Mouse (Mus musculus) layer of hippocampus, adult 2 months (tissue): ENCODE results near the gene Olfr978. TPM values are rescaled to one million over a fixed set of nuclear protein-coding genes. Genes with fewer than 3 reads are reported as not detected.
"Not testable (repeated sequence)": the region's sequence is repeated elsewhere in the genome, so short reads cannot be mapped to it uniquely, and the experiment has no call there.

Experiments
- DNase-seq, 2 experiments: peaks; one replicate each; pipeline ENCODE4 v3.0.0; 2022; ENCODE audit warnings: low spot score in 2 of 2
- H3K27ac ChIP-seq: fragments of 200-600 bp; 2 replicates; pipeline ENCODE4 v1.8.1; 2022
- H3K4me3 ChIP-seq: fragments of 200-600 bp; 2 replicates; pipeline ENCODE4 v1.8.1; 2022; ENCODE audit warnings: mild to moderate bottlenecking
- CTCF ChIP-seq: fragments of 200-600 bp; conservative IDR thresholded peaks from 2 replicates; pipeline ENCODE4 v1.8.1; 2022; ENCODE audit warnings: antibody characterized with exemption, mild to moderate bottlenecking, moderate library complexity
- long read RNA-seq, 2 experiments: library from polyadenylated mRNA; stranded (forward); transcript quantifications; one replicate each; pipeline ENCODE4 v2.0.0; 2021; ENCODE audit warnings: borderline mapping rate in 2 of 2
- total RNA-seq, 2 experiments: library from RNA; stranded (reverse); gene quantifications; 2 replicates each; pipeline ENCODE4 v1.2.3; 2021

Gene Olfr978
- not detected for total RNA-seq
- long read RNA-seq, experiment 1: 0 reads
- long read RNA-seq, experiment 2: 0 reads

GRCm38 (mm10) chr9:39991813-39992212 is at the start of gene Olfr978:
Olfr978 (plus strand) TSS chr9:39992113.
- H3K27ac ChIP-seq: no peak within 1 kb of the TSS
- TF ChIP-seq CTCF: no peak
- no peak for DNase-seq

GRCm38 (mm10) chr9:39951946-39952345 is 40.0 kb upstream of the Olfr978 start, which contains the start of gene Olfr975:
Olfr975 (minus strand) TSS chr9:39952046.
- TF ChIP-seq CTCF: no peak
- no peak for DNase-seq
- no peak within 1 kb of the TSS for H3K27ac ChIP-seq

More at GRCm38 (mm10) chr9:39991813-39992212, at the start of gene Olfr978:
- no peak within 1 kb of the TSS for H3K4me3 ChIP-seq

GRCm38 (mm10) chr9:39961033-39961432 is 30.9 kb upstream of the Olfr978 start, which contains the start of gene Olfr976:
Olfr976 (minus strand) TSS chr9:39961133.
- not testable (repeated sequence) for DNase-seq, H3K27ac ChIP-seq, H3K4me3 ChIP-seq

More at GRCm38 (mm10) chr9:39951946-39952345, 40.0 kb upstream of the Olfr978 start, which contains the start of gene Olfr975:
- no peak within 1 kb of the TSS for H3K4me3 ChIP-seq

GRCm38 (mm10) chr9:39976581-39977145 is 15.2 kb upstream of the Olfr978 start:
- H3K4me3 ChIP-seq, H3K27ac ChIP-seq, DNase-seq: not testable (repeated sequence)

- no peak within 1 kb of the TSS for H3K27ac ChIP-seq
- no peak for DNase-seq
- no peak within 1 kb of the TSS for H3K4me3 ChIP-seq
- TF ChIP-seq CTCF: no peak
These were observed 11.5 kb downstream of the Olfr978 start, which contains the start of gene Olfr979 for GRCm38 (mm10) chr9:40003365-40003764. Olfr979 (minus strand) TSS chr9:40003465.

GRCm38 (mm10) chr9:40009482-40009881 is 17.6 kb downstream of the Olfr978 start, which contains the start of gene Olfr980:
Olfr980 (minus strand) TSS chr9:40009582.
- no peak within 1 kb of the TSS for H3K4me3 ChIP-seq
- TF ChIP-seq CTCF: no peak
- no peak for DNase-seq
- H3K27ac ChIP-seq: no peak within 1 kb of the TSS

- H3K4me3 ChIP-seq: no peak within 1 kb of the TSS
- no peak within 1 kb of the TSS for H3K27ac ChIP-seq
- TF ChIP-seq CTCF: no peak
- DNase-seq: no peak
These were observed 29.3 kb downstream of the Olfr978 start, which contains the start of gene Olfr981 for GRCm38 (mm10) chr9:40021164-40021563. Olfr981 (plus strand) TSS chr9:40021464.

Other genes with a start within 250 kb of the Olfr978 start
- gene Olfr967, start 245.9 kb upstream of the Olfr978 start, total RNA-seq: under 1 TPM in 1 of 2 experiments, not detected in 1; 0.41 TPM
- not detected for gene Olfr968, start 208.9 kb upstream of the Olfr978 start, total RNA-seq
- gene Olfr969, start 201.2 kb upstream of the Olfr978 start, total RNA-seq: not detected
- not detected for gene Olfr970, start 183.3 kb upstream of the Olfr978 start, total RNA-seq
- not detected for gene Olfr971, start 155.2 kb upstream of the Olfr978 start, total RNA-seq
- gene Olfr972, start 125.7 kb upstream of the Olfr978 start, total RNA-seq: not detected
- gene Olfr229, start 84.8 kb upstream of the Olfr978 start, total RNA-seq: not detected
- gene Olfr974, start 54.6 kb upstream of the Olfr978 start, total RNA-seq: not detected
- not detected for gene Olfr975, start 40.1 kb upstream of the Olfr978 start, total RNA-seq
- gene Olfr976, start 31.0 kb upstream of the Olfr978 start, total RNA-seq: not detected
- not detected for gene Olfr979, start 11.4 kb downstream of the Olfr978 start, total RNA-seq
- gene Olfr980, start 17.5 kb downstream of the Olfr978 start, total RNA-seq: not detected
- not detected for gene Olfr981, start 29.4 kb downstream of the Olfr978 start, total RNA-seq
- gene Olfr982, start 81.7 kb downstream of the Olfr978 start, total RNA-seq: not detected
- not detected for gene Olfr983, start 101.5 kb downstream of the Olfr978 start, total RNA-seq
- not detected for gene Olfr984, start 122.1 kb downstream of the Olfr978 start, total RNA-seq
- not detected for gene Olfr985, start 138.1 kb downstream of the Olfr978 start, total RNA-seq
- gene Tmem225, start 156.0 kb downstream of the Olfr978 start, total RNA-seq: not detected
- gene Olfr986, start 188.8 kb downstream of the Olfr978 start, total RNA-seq: not detected
- 1 to 10 TPM; 3.2 to 4.4 TPM for gene Zfp202, start 200.2 kb downstream of the Olfr978 start, total RNA-seq